Mouse (Mus musculus) lung, adult 2 months (tissue): Measurements from ENCODE around the gene Rbbp9.

Experiments used
- CTCF ChIP-seq: fragments of 200-500 bp; IDR thresholded peaks from 2 replicates; pipeline ENCODE4 v1.5.1; 2011; ENCODE audit warnings: mild to moderate bottlenecking, low read length, control low read depth; ENCODE audit not compliant: insufficient read depth
- POLR2A ChIP-seq: fragments of 200-500 bp; IDR thresholded peaks from 2 replicates; pipeline ENCODE4 v1.6.1; 2011; ENCODE audit warnings: low read depth, mild to moderate bottlenecking, control low read depth, low read length, borderline replicate concordance; ENCODE audit errors: extremely low read depth

- TF ChIP-seq CTCF (no peak), POLR2A (no peak)
Observed at GRCm38 (mm10) chr2:144547559-144547958, 3.1 kb downstream of the Rbbp9 start.
